Comparison of ENCODE assay signal across 9 mouse cellular contexts in genomic region chr1:99772183-99772582, GRCm38 (mm10). TPM values are rescaled to one million over a fixed set of nuclear protein-coding genes. Genes with fewer than 3 reads are reported as not detected.
DNase-seq lines count a peak whose midpoint lies in the region; ATAC-seq lines count a peak whose summit lies in the region.
"Had no signal": no experiment of that assay in that cellular context is flagged by ENCODE, and none has a peak within 500 bp of the region (broad histone marks: within the 10 kb centered on the region; RNA-seq: fewer than 3 reads in every experiment).

No protein-coding gene starts in this region.

- no peak overlapping the region for H3K4me3 ChIP-seq in kidney, embryonic 16.5 days (ENCODE audit: low read length)
- no peak overlapping the region for H3K4me3 ChIP-seq in limb, embryonic 15.5 days
- peak overlapping the region; percentile 43 for H3K4me3 ChIP-seq in neural tube, embryonic 15.5 days (replicated peaks)

- peak; percentile 97 for ATAC-seq in kidney, embryonic 16.5 days (ENCODE audit: low FRiP score, low TSS enrichment)
- ATAC-seq in limb, embryonic 15.5 days (ENCODE audit: insufficient number of reproducible peaks, low FRiP score, low TSS enrichment, low read depth): no peak
- ATAC-seq in neural tube, embryonic 15.5 days (ENCODE audit: low FRiP score): peak; percentile 92
- ATAC-seq in CD4-positive, CD25-positive, alpha-beta regulatory T cell, adult 4 months: no peak

- peak overlapping the region; percentile 30; the same call in 1 of the 2 replicates for H3K4me2 ChIP-seq in kidney, embryonic 16.5 days (replicated peaks; ENCODE audit: low read depth, low read length)
- 0 out of 2 replicates have a peak overlapping the region, but pooled peaks have one; percentile 19 for H3K4me2 ChIP-seq in limb, embryonic 15.5 days
- peak overlapping the region; percentile 64 for H3K4me2 ChIP-seq in neural tube, embryonic 15.5 days

- peak; percentile 11 to 57 for DNase-seq in spleen, postnatal 4 days (ENCODE audit: low spot score in 2 of 2)
- no peak for DNase-seq in spleen, postnatal 14 days (ENCODE audit: low spot score in 2 of 2)
- DNase-seq in cerebellum, postnatal 4 days (ENCODE audit: low spot score in 2 of 2): peak; percentile 51 to 55
- peak; percentile 25 to 61 for DNase-seq in gastrocnemius, postnatal 4 days (ENCODE audit: low spot score in 2 of 2)

- H3K9ac ChIP-seq in kidney, embryonic 16.5 days (replicated peaks; ENCODE audit: low read length): no peak overlapping the region
- no peak overlapping the region for H3K9ac ChIP-seq in limb, embryonic 15.5 days
- H3K9ac ChIP-seq in neural tube, embryonic 15.5 days (replicated peaks): peak overlapping the region; percentile 51

- H3K27ac ChIP-seq in kidney, embryonic 16.5 days (ENCODE audit: low read length): no peak overlapping the region
- no peak overlapping the region for H3K27ac ChIP-seq in limb, embryonic 15.5 days
- peak overlapping the region; percentile 54; the same call in 1 of the 2 replicates for H3K27ac ChIP-seq in neural tube, embryonic 15.5 days (replicated peaks)

- H3K36me3 ChIP-seq in kidney, embryonic 16.5 days (ENCODE audit: insufficient read depth, low read length): no peaks in the 10 kb centered on the region
- no peaks in the 10 kb centered on the region for H3K36me3 ChIP-seq in limb, embryonic 15.5 days
- H3K36me3 ChIP-seq in neural tube, embryonic 15.5 days: no peaks in the 10 kb centered on the region

- no peaks in the 10 kb centered on the region for H3K9me3 ChIP-seq in kidney, embryonic 16.5 days (ENCODE audit: low read length)
- no peaks in the 10 kb centered on the region for H3K9me3 ChIP-seq in limb, embryonic 15.5 days
- no peaks in the 10 kb centered on the region for H3K9me3 ChIP-seq in neural tube, embryonic 15.5 days (replicated peaks)

- WGBS in kidney, embryonic 16.5 days: under 1% methylated on average over 19 of the region's 19 CpGs
- 2% methylated on average over 19 of the region's 19 CpGs for WGBS in limb, embryonic 15.5 days
- WGBS in neural tube, embryonic 15.5 days: under 1% methylated on average over 19 of the region's 19 CpGs

- H3K27me3 ChIP-seq in kidney, embryonic 16.5 days (ENCODE audit: insufficient read depth, low read length): no peaks in the 10 kb centered on the region
- no peaks in the 10 kb centered on the region for H3K27me3 ChIP-seq in limb, embryonic 15.5 days
- H3K27me3 ChIP-seq in neural tube, embryonic 15.5 days (replicated peaks): no peaks in the 10 kb centered on the region

- no peaks in the 10 kb centered on the region for H3K4me1 ChIP-seq in kidney, embryonic 16.5 days (ENCODE audit: insufficient read depth, low read length)
- H3K4me1 ChIP-seq in limb, embryonic 15.5 days: no peaks in the 10 kb centered on the region
- H3K4me1 ChIP-seq in neural tube, embryonic 15.5 days: peaks cover 9% of the 10 kb centered on the region; the same call in 1 of the 2 replicates

RNA-seq across cellular contexts. Expression of gene Cntnap5b, which starts 0.4 kb away (rescaled TPM):
- under 1 TPM; 0.34 to 0.41 TPM for total RNA-seq in gastrocnemius, postnatal 4 days (2021)
- not detected in 2 replicates for polyA plus RNA-seq in kidney, embryonic 16.5 days (2015; fragmentation: Nextera tagmentation; extraction: Ambion mirVana)
- polyA plus RNA-seq in limb, embryonic 15.5 days (2015; fragmentation: Nextera tagmentation; extraction: Ambion mirVana): 0.05 TPM in 1 of 2 replicates, not detected in the other
- polyA plus RNA-seq in neural tube, embryonic 15.5 days (2015; fragmentation: Nextera tagmentation; extraction: Ambion mirVana): 2.8 and 3.0 TPM in 2 replicates
- polyA plus RNA-seq in CD4-positive, CD25-positive, alpha-beta regulatory T cell, adult 4 months (2017; shearing (Covaris generic)): under 1 TPM in 1 of 2 experiments, not detected in 1; 0.19 TPM
- total RNA-seq: neutrophil, adult 5-6 weeks had no signal

Comparison
In these comparisons a context has a peak if more than half of its experiments do, and no peak if none do; other contexts are left out.
1. DNase-seq: peak in spleen, postnatal 4 days (2 of 2), cerebellum, postnatal 4 days (2 of 2) and gastrocnemius, postnatal 4 days (2 of 2); none in spleen, postnatal 14 days (0 of 2).
2. ATAC-seq: peak in kidney, embryonic 16.5 days (single experiment) and neural tube, embryonic 15.5 days (single experiment); none in limb, embryonic 15.5 days (single experiment) and CD4-positive, CD25-positive, alpha-beta regulatory T cell, adult 4 months (single experiment).
3. Peak in every context shown above with its lines, with median percentiles within 50 percentile points of each other: H3K4me2 ChIP-seq.